Mouse (Mus musculus) CH12.LX (cell line): ENCODE data around the gene Adora1. TPM values are rescaled to one million over a fixed set of nuclear protein-coding genes. Genes with fewer than 3 reads are reported as not detected.

Source experiments
- DNase-seq: peaks from one replicate; pipeline ENCODE4 v3.0.0-alpha.2; 2013; ENCODE audit errors: extremely low read depth
- H3K27ac ChIP-seq: 2 replicates; pipeline ENCODE4 v1.5.1; 2012; ENCODE audit warnings: low read depth, mild to moderate bottlenecking, control low read depth, moderate library complexity; ENCODE audit not compliant: insufficient read depth
- H3K27me3 ChIP-seq: replicated peaks from 2 replicates; pipeline ENCODE3; 2012; ENCODE audit warnings: inconsistent platforms
- H3K36me3 ChIP-seq, 2 experiments: replicated peaks in 1 of 2; 2 replicates each; pipeline versions ENCODE3 to v1.6.1; 2012; ENCODE audit warnings: inconsistent platforms in 1 of 2, low read length in 1 of 2, mild to moderate bottlenecking in 1 of 2, mixed read lengths in 1 of 2, moderate library complexity in 1 of 2; ENCODE audit not compliant: control insufficient read depth in 1 of 2, insufficient read depth in 1 of 2
- H3K4me1 ChIP-seq, 2 experiments: 2 replicates each; pipeline ENCODE4 v1.6.1; 2012; ENCODE audit warnings: inconsistent platforms in 1 of 2, moderate library complexity in 1 of 2; ENCODE audit not compliant: insufficient read depth in 2 of 2, control insufficient read depth in 1 of 2
- H3K4me2 ChIP-seq: 2 replicates; pipeline ENCODE4 v1.6.1; 2012; ENCODE audit warnings: low read depth, mild to moderate bottlenecking, control low read depth; ENCODE audit not compliant: poor library complexity, insufficient read depth, severe bottlenecking
- H3K4me3 ChIP-seq, 3 experiments: fragments of 150-350 bp in 1 of 3; sonication (generic) in 1 of 3; replicated peaks in 1 of 3; 2 replicates each; pipeline versions ENCODE3 to v1.5.1; 2011 to 2012; ENCODE audit warnings: low read depth in 2 of 3, low read length in 2 of 3, mild to moderate bottlenecking in 2 of 3, moderate library complexity in 2 of 3, control low read depth in 1 of 3, improper control_type of control experiment in 1 of 3, inconsistent platforms in 1 of 3, mixed read lengths in 1 of 3; ENCODE audit not compliant: poor library complexity in 1 of 3
- H3K79me2 ChIP-seq: replicated peaks from 2 replicates; pipeline ENCODE4 v1.6.1; 2012; ENCODE audit warnings: mild to moderate bottlenecking, moderate library complexity; ENCODE audit not compliant: control insufficient read depth, poor library complexity, insufficient read depth, severe bottlenecking; ENCODE audit errors: extremely low read depth
- H3K9ac ChIP-seq: 2 replicates; pipeline ENCODE4 v1.6.1; 2012; ENCODE audit warnings: low read depth, mild to moderate bottlenecking, control low read depth, moderate library complexity; ENCODE audit not compliant: insufficient read depth
- H3K9me3 ChIP-seq: replicated peaks from 2 replicates; pipeline ENCODE3; 2012; ENCODE audit warnings: low read length, inconsistent platforms, mixed read lengths
- BHLHE40 ChIP-seq: IDR thresholded peaks from 2 replicates; pipeline ENCODE4 v1.6.1; 2011; ENCODE audit warnings: mild to moderate bottlenecking, low read depth, low read length, improper control_type of control experiment
- CTCF ChIP-seq, 2 experiments: IDR thresholded peaks in 1 of 2; conservative IDR thresholded peaks in 1 of 2; 2 replicates each; pipeline ENCODE4 v1.5.1; 2011 to 2012; ENCODE audit warnings: low read depth in 2 of 2, low read length in 2 of 2, improper control_type of control experiment in 1 of 2, inconsistent platforms in 1 of 2, mild to moderate bottlenecking in 1 of 2, moderate library complexity in 1 of 2
- E2F4 ChIP-seq: IDR thresholded peaks from 2 replicates; pipeline ENCODE4 v1.6.1; 2011; ENCODE audit warnings: low read depth, low read length, improper control_type of control experiment; ENCODE audit not compliant: insufficient replicate concordance
- ELF1 ChIP-seq: IDR thresholded peaks from 2 replicates; pipeline ENCODE4 v1.6.1; 2014; ENCODE audit warnings: low read depth, mild to moderate bottlenecking, inconsistent platforms, low read length, improper control_type of control experiment
- EP300 ChIP-seq: IDR thresholded peaks from 2 replicates; pipeline ENCODE4 v1.6.1; 2011; ENCODE audit warnings: low read length, improper control_type of control experiment
- GABPA ChIP-seq: IDR thresholded peaks from 2 replicates; pipeline ENCODE4 v1.6.1; 2012; ENCODE audit warnings: low read depth, low read length, improper control_type of control experiment, inconsistent platforms; ENCODE audit not compliant: insufficient replicate concordance
- HCFC1 ChIP-seq: IDR thresholded peaks from 2 replicates; pipeline ENCODE4 v1.6.1; 2012; ENCODE audit warnings: low read depth, mild to moderate bottlenecking, inconsistent platforms, low read length, improper control_type of control experiment
- IRF4 ChIP-seq: IDR thresholded peaks from 2 replicates; pipeline ENCODE4 v1.6.1; 2014; ENCODE audit warnings: low read depth, mild to moderate bottlenecking, inconsistent platforms, low read length, improper control_type of control experiment
- JUN ChIP-seq: IDR thresholded peaks from 2 replicates; pipeline ENCODE4 v1.6.1; 2011; ENCODE audit warnings: low read depth, mild to moderate bottlenecking, low read length, improper control_type of control experiment, moderate library complexity; ENCODE audit not compliant: insufficient read depth
- KAT2A ChIP-seq: IDR thresholded peaks from 2 replicates; pipeline ENCODE4 v1.6.1; 2012; ENCODE audit warnings: low read length, improper control_type of control experiment, inconsistent platforms; ENCODE audit not compliant: insufficient replicate concordance
- MAFK ChIP-seq: IDR thresholded peaks from 2 replicates; pipeline ENCODE4 v1.6.1; 2011; ENCODE audit warnings: low read length, improper control_type of control experiment; ENCODE audit not compliant: insufficient replicate concordance
- MAX ChIP-seq: IDR thresholded peaks from 2 replicates; pipeline ENCODE4 v1.6.1; 2011; ENCODE audit warnings: low read length, improper control_type of control experiment
- MAZ ChIP-seq: IDR thresholded peaks from 2 replicates; pipeline ENCODE4 v1.6.1; 2012; ENCODE audit warnings: low read depth, mild to moderate bottlenecking, inconsistent platforms, low read length, improper control_type of control experiment, moderate library complexity
- MXI1 ChIP-seq: IDR thresholded peaks from 2 replicates; pipeline ENCODE4 v1.6.1; 2011; ENCODE audit warnings: mild to moderate bottlenecking, low read depth, low read length, improper control_type of control experiment
- POLR2AphosphoS2 ChIP-seq: IDR thresholded peaks from 2 replicates; pipeline ENCODE4 v1.6.1; 2011; ENCODE audit warnings: low read depth, low read length, improper control_type of control experiment
- RAD21 ChIP-seq: IDR thresholded peaks from 2 replicates; pipeline ENCODE4 v1.6.1; 2011; ENCODE audit warnings: low read depth, mild to moderate bottlenecking, low read length, improper control_type of control experiment, moderate library complexity
- RCOR1 ChIP-seq: conservative IDR thresholded peaks from 2 replicates; pipeline ENCODE4 v1.6.1; 2012; ENCODE audit warnings: low read depth, mild to moderate bottlenecking, inconsistent platforms, low read length, improper control_type of control experiment
- SMC3 ChIP-seq: IDR thresholded peaks from 2 replicates; pipeline ENCODE4 v1.6.1; 2011; ENCODE audit warnings: low read depth, low read length, improper control_type of control experiment
- TBP ChIP-seq: conservative IDR thresholded peaks from 2 replicates; pipeline ENCODE4 v1.6.1; 2011; ENCODE audit warnings: low read depth, low read length, improper control_type of control experiment
- TCF12 ChIP-seq: IDR thresholded peaks from 2 replicates; pipeline ENCODE4 v1.6.1; 2014; ENCODE audit warnings: low read depth, mild to moderate bottlenecking, inconsistent platforms, low read length, improper control_type of control experiment
- USF1 ChIP-seq: IDR thresholded peaks from 2 replicates; pipeline ENCODE4 v1.6.1; 2014; ENCODE audit warnings: low read depth, mild to moderate bottlenecking, inconsistent platforms, low read length, improper control_type of control experiment
- ZKSCAN1 ChIP-seq: IDR thresholded peaks from 2 replicates; pipeline ENCODE4 v1.6.1; 2012; ENCODE audit warnings: low read depth, inconsistent platforms, low read length, improper control_type of control experiment, borderline replicate concordance
- ZMIZ1 ChIP-seq: IDR thresholded peaks from 2 replicates; pipeline ENCODE4 v1.6.1; 2012; ENCODE audit warnings: low read depth, mild to moderate bottlenecking, inconsistent platforms, low read length, improper control_type of control experiment
- dilution Hi-C: fragments of 300-500 bp; cut with MboI; formaldehyde crosslinking; loops from 2 replicates; pipeline ENCODE4 v1.14.3; 2020; ENCODE audit warnings: low sequenced_read_pairs; ENCODE audit not compliant: extremely low pct_unique_long_range_greater_than_20kb, extremely low pct_ligation_motif_present
- in situ Hi-C: fragments of 300-500 bp; cut with MboI; formaldehyde crosslinking; loops from 3 replicates; pipeline ENCODE4 v1.14.3; 2019; ENCODE audit warnings: low sequenced_read_pairs, low pct_ligation_motif_present, low pct_unique_long_range_greater_than_20kb, mixed read lengths
- polyA plus RNA-seq: library from polyadenylated mRNA; unstranded; fragments of >175 nt; gene quantifications from 2 replicates; pipeline ENCODE4 v1.2.1, GENCODE M21; 2012; ENCODE audit warnings: low read depth; ENCODE audit not compliant: insufficient read length
- total RNA-seq, 2 experiments: library from RNA; depleted of rRNA; stranded (reverse); fragments of 300-350 nt in 1 of 2; fragments of >200 nt in 1 of 2; gene quantifications; 2 replicates each; pipeline ENCODE4 v1.2.3; 2012 to 2014

The Adora1 gene
- total and polyA plus RNA-seq, 3 experiments: 0.20 TPM; not detected in 2

DNA sequence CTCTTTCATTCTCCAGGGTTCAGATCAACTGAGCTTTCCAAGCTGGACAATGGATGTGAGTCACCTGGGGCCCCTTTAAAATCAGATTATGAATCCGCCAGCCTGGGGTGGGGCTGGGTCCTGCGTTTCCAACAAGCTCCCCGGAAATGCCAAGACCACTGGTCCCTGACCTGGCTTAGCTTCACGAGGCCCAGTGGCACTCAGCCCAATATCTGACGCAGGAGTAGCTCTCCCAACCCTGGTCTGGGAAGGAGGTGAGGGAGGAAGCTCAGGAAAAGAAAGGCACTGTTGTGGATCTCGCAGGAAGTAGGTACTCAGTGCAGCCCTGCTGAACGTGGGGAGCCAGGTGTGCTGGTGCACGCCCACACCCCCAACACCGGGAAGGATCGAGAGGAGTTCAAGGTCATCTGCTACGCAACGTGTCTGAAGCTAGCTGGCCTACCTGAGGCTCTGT lies 18.2 kb downstream of the Adora1 start:
- no peaks in the 10 kb centered on the region for H3K9me3 ChIP-seq
- dilution Hi-C loops: no loop called here
- no peak for TF ChIP-seq MAFK
- no peak for TF ChIP-seq MAZ
- TF ChIP-seq RCOR1: no peak
- TF ChIP-seq IRF4: no peak
- no peak for TF ChIP-seq MAX
- TF ChIP-seq USF1: no peak
- TF ChIP-seq RAD21: no peak
- TF ChIP-seq MXI1: no peak
- no peak for TF ChIP-seq EP300
- TF ChIP-seq CTCF (conservative IDR thresholded peaks at IDR 0.05 in 1 of 2, IDR thresholded peaks at IDR 0.05 in 1 of 2; ENCODE audit: low read depth in 2 of 2, low read length in 2 of 2): no peak
- TF ChIP-seq SMC3: no peak
- TF ChIP-seq E2F4: no peak
- no peak for TF ChIP-seq ELF1
- no peak for TF ChIP-seq KAT2A
- no peak for TF ChIP-seq ZMIZ1
- no peak for TF ChIP-seq TBP
- TF ChIP-seq BHLHE40: no peak
- TF ChIP-seq ZKSCAN1: no peak
- no peak for TF ChIP-seq POLR2AphosphoS2
- no peak for TF ChIP-seq TCF12
- in situ Hi-C loops: no loop called here
- H3K4me2 ChIP-seq: no peak overlapping the region
- no peaks in the 10 kb centered on the region for H3K79me2 ChIP-seq
- no peaks in the 10 kb centered on the region for H3K27me3 ChIP-seq
- no peak overlapping the region for H3K27ac ChIP-seq
- no peaks in the 10 kb centered on the region for H3K36me3 ChIP-seq
- no peak for DNase-seq
- no peak overlapping the region for H3K4me3 ChIP-seq
- peaks cover 28 to 55% of the 10 kb centered on the region in 2 experiments for H3K4me1 ChIP-seq
- no peak overlapping the region for H3K9ac ChIP-seq

GRCm38 (mm10) chr1:134216629-134216971 lies 18.6 kb downstream of the Adora1 start:
- H3K4me2 ChIP-seq: no peak overlapping the region
- H3K9me3 ChIP-seq: no peaks in the 10 kb centered on the region
- no peak overlapping the region for H3K27ac ChIP-seq
- H3K36me3 ChIP-seq: no peaks in the 10 kb centered on the region
- H3K4me1 ChIP-seq: peaks cover 27 to 50% of the 10 kb centered on the region in 2 experiments
- H3K9ac ChIP-seq: no peak overlapping the region
- in situ Hi-C loops: no loop called here
- dilution Hi-C loops: no loop called here
- no peak for DNase-seq
- no peak for TF ChIP-seq BHLHE40
- TF ChIP-seq KAT2A: no peak
- TF ChIP-seq GABPA: no peak
- TF ChIP-seq MAX: no peak
- TF ChIP-seq JUN: no peak
- peak in 1 of 2 experiments; percentile 39; a peak in 1 of 4 replicates for TF ChIP-seq CTCF (conservative IDR thresholded peaks at IDR 0.05 in 1 of 2, IDR thresholded peaks at IDR 0.05 in 1 of 2; ENCODE audit: low read depth in 2 of 2, low read length in 2 of 2)
- TF ChIP-seq HCFC1: no peak
- TF ChIP-seq MXI1: no peak
- no peaks in the 10 kb centered on the region for H3K27me3 ChIP-seq
- no peaks in the 10 kb centered on the region for H3K79me2 ChIP-seq
- no peak overlapping the region for H3K4me3 ChIP-seq
